Mouse (Mus musculus) olfactory bulb, adult 2 months (tissue): Measurements from ENCODE around the gene Psmd5.

Experiments
- CTCF ChIP-seq: fragments of 200-500 bp; IDR thresholded peaks from 2 replicates; pipeline ENCODE4 v1.5.1; 2012; ENCODE audit warnings: low read depth, mild to moderate bottlenecking, low read length, moderate library complexity; ENCODE audit not compliant: insufficient read depth
- POLR2A ChIP-seq: fragments of 200-500 bp; IDR thresholded peaks from 2 replicates; pipeline ENCODE4 v1.6.1; 2012; ENCODE audit warnings: mild to moderate bottlenecking, low read depth, low read length, moderate library complexity; ENCODE audit not compliant: insufficient read depth

- TF ChIP-seq POLR2A, result no peak
- no peak for TF ChIP-seq CTCF
Measured at GRCm38 (mm10) chr2:34804172-34804571, 70.6 kb downstream of the Psmd5 start.
